Mouse (Mus musculus) erythroblast, embryonic 14.5 days (primary cell): ENCODE data around the gene Rtbdn. TPM values are rescaled to one million over a fixed set of nuclear protein-coding genes. Genes with fewer than 3 reads are reported as not detected.

ENCODE experiments used
- H3K27me3 ChIP-seq: 2 replicates; pipeline ENCODE4 v1.6.1; 2012; ENCODE audit warnings: inconsistent platforms; ENCODE audit not compliant: control insufficient read depth
- H3K36me3 ChIP-seq: 2 replicates; pipeline ENCODE4 v1.6.1; 2012; ENCODE audit warnings: mild to moderate bottlenecking, inconsistent platforms; ENCODE audit not compliant: control insufficient read depth
- H3K4me1 ChIP-seq: 2 replicates; pipeline ENCODE4 v1.6.1; 2012; ENCODE audit warnings: inconsistent platforms; ENCODE audit not compliant: control insufficient read depth
- H3K4me3 ChIP-seq: replicated peaks from 2 replicates; pipeline ENCODE3; 2012; ENCODE audit warnings: moderate library complexity, mild to moderate bottlenecking, inconsistent platforms
- H3K9me3 ChIP-seq: 2 replicates; pipeline ENCODE4 v1.6.1; 2012; ENCODE audit warnings: low read length, inconsistent platforms, mixed read lengths; ENCODE audit not compliant: control insufficient read depth
- GATA1 ChIP-seq: IDR thresholded peaks from 2 replicates; pipeline ENCODE4 v1.6.1; 2012; ENCODE audit warnings: low read length, inconsistent platforms, mixed read lengths
- TAL1 ChIP-seq: IDR thresholded peaks from 3 replicates; pipeline ENCODE4 v1.6.1; 2012; ENCODE audit warnings: low read length, inconsistent platforms, mixed read lengths
- polyA plus RNA-seq: library from polyadenylated mRNA; stranded (reverse); fragments of >175 nt; gene quantifications from 2 replicates; pipeline ENCODE4 v1.2.3, GENCODE M21; 2012

Rtbdn gene
- polyA plus RNA-seq, 1 experiment, result not detected

GRCm38 (mm10) chr8:84980622-84981358, 34.0 kb downstream of the Rtbdn start:
- H3K9me3 ChIP-seq, result no peaks in the 10 kb centered on the region
- no peaks in the 10 kb centered on the region; the same call in 1 of the 2 replicates for H3K36me3 ChIP-seq
- H3K4me3 ChIP-seq, result peak overlapping the region; percentile 71
- no peak for TF ChIP-seq TAL1
- no peak for TF ChIP-seq GATA1
- peaks cover 16% of the 10 kb centered on the region for H3K27me3 ChIP-seq
- peaks cover 95% of the 10 kb centered on the region for H3K4me1 ChIP-seq

DNA sequence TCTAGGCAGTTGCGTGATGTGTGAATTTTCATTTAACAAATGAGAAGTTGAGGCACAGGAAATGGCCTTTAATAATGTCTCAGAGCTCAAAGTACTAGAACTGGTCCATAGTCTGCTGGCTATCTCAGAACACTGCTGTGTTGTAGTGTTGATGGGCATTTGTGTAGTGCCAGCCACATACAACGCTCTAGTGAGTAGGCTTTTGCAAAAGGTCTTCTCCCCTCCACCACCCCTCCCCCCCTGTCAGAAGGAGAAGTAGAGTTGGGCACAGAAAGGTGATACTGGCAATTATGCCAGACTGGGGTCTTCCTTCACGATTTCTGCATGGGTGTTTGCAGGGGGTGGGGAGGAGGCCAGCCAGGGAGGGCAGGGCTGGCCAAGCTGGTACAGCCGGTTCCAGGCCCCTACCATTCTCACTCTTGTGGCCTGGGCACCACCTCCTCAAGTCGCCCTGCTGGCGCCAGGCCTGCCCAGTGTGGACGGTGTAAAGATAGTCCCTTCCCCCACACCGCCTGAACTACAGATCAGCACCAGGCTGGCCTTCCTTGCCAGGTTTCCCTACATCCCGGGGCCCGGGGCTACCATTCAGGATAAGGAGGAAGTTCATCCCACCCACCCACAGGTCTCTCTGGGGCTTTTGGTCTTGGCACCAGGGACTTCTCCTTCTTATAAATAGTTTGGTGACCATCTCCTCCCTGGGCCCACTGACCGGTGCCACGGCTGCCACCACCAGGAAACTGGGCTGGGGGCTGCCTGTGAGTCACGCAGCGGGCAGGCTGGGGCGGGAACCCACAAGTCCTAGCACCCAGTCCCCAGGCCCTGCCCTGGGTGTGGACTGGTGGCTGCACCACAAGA, 35.1 kb downstream of the Rtbdn start:
- no peaks in the 10 kb centered on the region for H3K36me3 ChIP-seq
- H3K9me3 ChIP-seq, result no peaks in the 10 kb centered on the region
- peaks cover 95% of the 10 kb centered on the region for H3K4me1 ChIP-seq
- H3K27me3 ChIP-seq, result peaks cover 16% of the 10 kb centered on the region
- no peak overlapping the region for H3K4me3 ChIP-seq
- TF ChIP-seq TAL1, result no peak
- no peak for TF ChIP-seq GATA1

GRCm38 (mm10) chr8:84982499-84983011, 35.8 kb downstream of the Rtbdn start:
- no peak for TF ChIP-seq TAL1
- TF ChIP-seq GATA1, result no peak
- Histone ChIP-seq H3K27me3 (peaks cover 12% of the 10 kb centered on the region), H3K36me3 (no peaks in the 10 kb centered on the region), H3K4me3 (no peak overlapping the region), H3K9me3 (no peaks in the 10 kb centered on the region), H3K4me1 (peaks cover 91% of the 10 kb centered on the region)

GRCm38 (mm10) chr8:84984294-84985048, 37.7 kb downstream of the Rtbdn start:
- H3K4me3 ChIP-seq, result peak overlapping the region; percentile 66
- no peaks in the 10 kb centered on the region for H3K27me3 ChIP-seq
- no peaks in the 10 kb centered on the region for H3K36me3 ChIP-seq
- peaks cover 86% of the 10 kb centered on the region for H3K4me1 ChIP-seq
- TF ChIP-seq TAL1, result no peak
- no peak for TF ChIP-seq GATA1
- H3K9me3 ChIP-seq, result no peaks in the 10 kb centered on the region

GRCm38 (mm10) chr8:84985049-84985683, 38.4 kb downstream of the Rtbdn start:
- H3K27me3 ChIP-seq, result no peaks in the 10 kb centered on the region
- no peaks in the 10 kb centered on the region for H3K36me3 ChIP-seq
- no peak for TF ChIP-seq GATA1
- no peak for TF ChIP-seq TAL1
- no peaks in the 10 kb centered on the region for H3K9me3 ChIP-seq
- H3K4me1 ChIP-seq, result peaks cover 86% of the 10 kb centered on the region
- peak overlapping the region; percentile 66 for H3K4me3 ChIP-seq

GRCm38 (mm10) chr8:84985684-84986378, 39.0 kb downstream of the Rtbdn start:
- no peaks in the 10 kb centered on the region for H3K27me3 ChIP-seq
- H3K36me3 ChIP-seq, result no peaks in the 10 kb centered on the region
- no peaks in the 10 kb centered on the region for H3K9me3 ChIP-seq
- peaks cover 85% of the 10 kb centered on the region for H3K4me1 ChIP-seq
- TF ChIP-seq GATA1 (no peak), TAL1 (no peak)
- H3K4me3 ChIP-seq, result peak overlapping the region; percentile 66

DNA sequence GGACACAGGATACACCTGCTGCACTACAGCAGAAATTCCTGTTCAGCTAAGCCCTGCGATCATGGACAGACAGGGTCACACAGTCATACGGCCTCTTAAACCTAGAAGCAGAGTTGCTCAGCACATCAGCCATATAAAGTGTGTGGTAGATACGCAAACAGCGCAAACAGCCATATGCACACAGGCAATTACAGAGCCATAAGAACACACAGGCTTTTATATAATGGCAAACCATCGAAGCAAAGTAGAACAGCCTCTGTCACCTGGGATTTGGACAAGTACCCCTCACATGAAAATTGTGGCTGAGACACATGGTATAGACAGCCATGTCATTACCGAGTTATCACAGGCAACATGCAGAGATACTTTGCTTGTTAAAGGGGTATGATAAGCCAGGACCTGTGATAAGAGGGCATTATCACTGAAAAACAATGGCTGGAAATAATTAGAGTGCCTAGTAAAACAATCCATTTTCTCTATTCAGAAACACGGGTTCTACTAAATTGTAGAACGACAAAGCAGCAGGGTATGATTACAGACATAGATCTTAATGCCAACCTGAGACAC, 39.7 kb downstream of the Rtbdn start:
- Histone ChIP-seq H3K36me3 (no peaks in the 10 kb centered on the region), H3K27me3 (no peaks in the 10 kb centered on the region), H3K4me1 (peaks cover 86% of the 10 kb centered on the region), H3K9me3 (no peaks in the 10 kb centered on the region), H3K4me3 (peak overlapping the region; percentile 66)
- no peak for TF ChIP-seq TAL1
- no peak for TF ChIP-seq GATA1

- Histone ChIP-seq H3K27me3 (no peaks in the 10 kb centered on the region), H3K36me3 (no peaks in the 10 kb centered on the region), H3K4me3 (no peak overlapping the region), H3K9me3 (no peaks in the 10 kb centered on the region), H3K4me1 (peaks cover 76% of the 10 kb centered on the region)
- TF ChIP-seq GATA1 (no peak), TAL1 (no peak)
Measured at GRCm38 (mm10) chr8:84987388-84987787, 40.6 kb downstream of the Rtbdn start.
